Mouse (Mus musculus) midbrain, embryonic 15.5 days (tissue): ENCODE data around the gene Hoxc6. TPM values are rescaled to one million over a fixed set of nuclear protein-coding genes. Genes with fewer than 3 reads are reported as not detected.

Source experiments
- ATAC-seq: fragments of 200-750 bp; cut with Nextera tagmentation; replicated peaks from 2 replicates; pipeline ENCODE4 v1.8.0; 2017; ENCODE audit warnings: moderate TSS enrichment
- H3K27ac ChIP-seq: fragments of 300-500 bp; sonication (generic); 2 replicates; pipeline ENCODE4 v1.5.1; 2015; ENCODE audit warnings: mild to moderate bottlenecking, inconsistent platforms
- H3K27me3 ChIP-seq: fragments of 300-500 bp; sonication (generic); replicated peaks from 2 replicates; pipeline ENCODE4 v1.6.1; 2015; ENCODE audit warnings: inconsistent platforms
- H3K36me3 ChIP-seq: fragments of 300-500 bp; sonication (generic); replicated peaks from 2 replicates; pipeline ENCODE4 v1.6.1; 2015; ENCODE audit warnings: inconsistent platforms
- H3K4me1 ChIP-seq: fragments of 300-500 bp; sonication (generic); 2 replicates; pipeline ENCODE4 v1.6.1; 2015; ENCODE audit warnings: inconsistent platforms
- H3K4me2 ChIP-seq: fragments of 300-500 bp; sonication (generic); 2 replicates; pipeline ENCODE4 v1.6.1; 2015; ENCODE audit warnings: inconsistent platforms, mild to moderate bottlenecking, moderate library complexity
- H3K4me3 ChIP-seq: fragments of 300-500 bp; sonication (generic); 2 replicates; pipeline ENCODE4 v1.5.1; 2015; ENCODE audit warnings: mild to moderate bottlenecking, inconsistent platforms
- H3K9ac ChIP-seq: fragments of 300-500 bp; sonication (generic); 2 replicates; pipeline ENCODE4 v1.6.1; 2015; ENCODE audit warnings: mild to moderate bottlenecking, inconsistent platforms
- H3K9me3 ChIP-seq: fragments of 300-500 bp; sonication (generic); 2 replicates; pipeline ENCODE4 v1.6.1; 2016; ENCODE audit warnings: inconsistent platforms
- WGBS: fragments of 180-500 bp; shearing (Covaris S2); methylation state at CpG from one replicate; pipeline ENCODE4 v1.1.7; 2015; ENCODE audit warnings: mixed read lengths; 5-methylcytosine and 5-hydroxymethylcytosine counted together
- polyA plus RNA-seq: library from polyadenylated mRNA; unstranded; fragments of >200 nt; fragmentation: Nextera tagmentation; extraction: Ambion mirVana; gene quantifications from 2 replicates; pipeline ENCODE4 v1.2.1, GENCODE M21; 2015

Hoxc6 gene
- polyA plus RNA-seq, 1 experiment from 2014 or later = not detected

- no peak overlapping the region for H3K27ac ChIP-seq
- H3K4me3 ChIP-seq = peak overlapping the region; percentile 33
- peaks cover 11% of the 10 kb centered on the region for H3K4me1 ChIP-seq
- H3K27me3 ChIP-seq = peaks cover 95% of the 10 kb centered on the region
- peak overlapping the region; percentile 50 for H3K4me2 ChIP-seq
- H3K36me3 ChIP-seq = no peaks in the 10 kb centered on the region
- WGBS = under 1% methylated on average over 33 of the region's 33 CpGs
- 0 out of 2 replicates have a peak, but pooled peaks have one; percentile 24 for ATAC-seq
- H3K9ac ChIP-seq = no peak overlapping the region
- no peaks in the 10 kb centered on the region for H3K9me3 ChIP-seq
These were observed 1.2 kb downstream of the Hoxc6 start for GRCm38 (mm10) chr15:102999183-102999831.

- no peak overlapping the region for H3K4me2 ChIP-seq
- WGBS = 2% methylated on average over 11 of the region's 11 CpGs
- H3K27me3 ChIP-seq = peaks cover 96% of the 10 kb centered on the region
- no peaks in the 10 kb centered on the region for H3K9me3 ChIP-seq
- H3K4me3 ChIP-seq = no peak overlapping the region
- ATAC-seq = no peak
- H3K9ac ChIP-seq = no peak overlapping the region
- H3K27ac ChIP-seq = no peak overlapping the region
- H3K36me3 ChIP-seq = no peaks in the 10 kb centered on the region
- peaks cover 11% of the 10 kb centered on the region for H3K4me1 ChIP-seq
These were observed 1.9 kb downstream of the Hoxc6 start for GRCm38 (mm10) chr15:102999955-103000354.

- Histone ChIP-seq H3K4me2 (no peak overlapping the region), H3K9me3 (no peaks in the 10 kb centered on the region), H3K27me3 (peaks cover 96% of the 10 kb centered on the region), H3K9ac (no peak overlapping the region), H3K4me3 (no peak overlapping the region), H3K27ac (no peak overlapping the region), H3K4me1 (peaks cover 11% of the 10 kb centered on the region), H3K36me3 (no peaks in the 10 kb centered on the region)
- ATAC-seq = no peak
- 3% methylated on average over 24 of the region's 24 CpGs for WGBS
These were observed 2.4 kb downstream of the Hoxc6 start for GRCm38 (mm10) chr15:103000501-103000901.

- H3K4me1 ChIP-seq = peaks cover 11% of the 10 kb centered on the region
- H3K4me2 ChIP-seq = no peak overlapping the region
- 12% methylated on average over 2 of the region's 2 CpGs for WGBS
- H3K9ac ChIP-seq = no peak overlapping the region
- no peaks in the 10 kb centered on the region for H3K36me3 ChIP-seq
- no peak overlapping the region for H3K4me3 ChIP-seq
- no peaks in the 10 kb centered on the region for H3K9me3 ChIP-seq
- no peak for ATAC-seq
- no peak overlapping the region for H3K27ac ChIP-seq
- H3K27me3 ChIP-seq = peaks cover 99% of the 10 kb centered on the region
These were observed 3.3 kb downstream of the Hoxc6 start for GRCm38 (mm10) chr15:103001370-103001769.

GRCm38 (mm10) chr15:103002156-103002555 lies 4.1 kb downstream of the Hoxc6 start:
- no peak overlapping the region for H3K4me2 ChIP-seq
- no peak overlapping the region for H3K27ac ChIP-seq
- no peak overlapping the region for H3K9ac ChIP-seq
- no peaks in the 10 kb centered on the region for H3K9me3 ChIP-seq
- WGBS = 5% methylated on average over 4 of the region's 4 CpGs
- peaks cover 100% of the 10 kb centered on the region for H3K27me3 ChIP-seq
- H3K36me3 ChIP-seq = no peaks in the 10 kb centered on the region
- ATAC-seq = no peak
- H3K4me3 ChIP-seq = no peak overlapping the region
- peaks cover 11% of the 10 kb centered on the region for H3K4me1 ChIP-seq

- Histone ChIP-seq H3K27me3 (peaks cover 100% of the 10 kb centered on the region), H3K27ac (no peak overlapping the region), H3K9ac (no peak overlapping the region), H3K4me1 (peaks cover 11% of the 10 kb centered on the region), H3K36me3 (no peaks in the 10 kb centered on the region), H3K9me3 (no peaks in the 10 kb centered on the region), H3K4me2 (no peak overlapping the region), H3K4me3 (no peak overlapping the region)
- 4% methylated on average over 13 of the region's 13 CpGs for WGBS
- no peak for ATAC-seq
These were observed 4.9 kb downstream of the Hoxc6 start for GRCm38 (mm10) chr15:103002821-103003448.

- Histone ChIP-seq H3K36me3 (no peaks in the 10 kb centered on the region), H3K4me2 (no peak overlapping the region), H3K4me3 (no peak overlapping the region), H3K27ac (no peak overlapping the region), H3K9me3 (no peaks in the 10 kb centered on the region), H3K27me3 (peaks cover 100% of the 10 kb centered on the region), H3K9ac (no peak overlapping the region), H3K4me1 (no peaks in the 10 kb centered on the region)
- under 1% methylated on average over 17 of the region's 17 CpGs for WGBS
- no peak for ATAC-seq
These were observed 7.3 kb downstream of the Hoxc6 start for GRCm38 (mm10) chr15:103005308-103005707.

GRCm38 (mm10) chr15:103005797-103006196 lies 7.7 kb downstream of the Hoxc6 start:
- H3K4me1 ChIP-seq = no peaks in the 10 kb centered on the region
- H3K9ac ChIP-seq = no peak overlapping the region
- no peaks in the 10 kb centered on the region for H3K9me3 ChIP-seq
- H3K36me3 ChIP-seq = no peaks in the 10 kb centered on the region
- H3K27me3 ChIP-seq = peaks cover 100% of the 10 kb centered on the region
- WGBS = 2% methylated on average over 5 of the region's 5 CpGs
- ATAC-seq = no peak
- no peak overlapping the region for H3K4me3 ChIP-seq
- H3K4me2 ChIP-seq = no peak overlapping the region
- H3K27ac ChIP-seq = no peak overlapping the region

GRCm38 (mm10) chr15:103006326-103006725 lies 8.3 kb downstream of the Hoxc6 start:
- Histone ChIP-seq H3K4me1 (no peaks in the 10 kb centered on the region), H3K4me3 (no peak overlapping the region), H3K9ac (no peak overlapping the region), H3K9me3 (no peaks in the 10 kb centered on the region), H3K27me3 (peaks cover 100% of the 10 kb centered on the region), H3K27ac (no peak overlapping the region), H3K4me2 (no peak overlapping the region), H3K36me3 (no peaks in the 10 kb centered on the region)
- ATAC-seq = no peak
- 15% methylated on average over 1 of the region's 1 CpGs for WGBS

GRCm38 (mm10) chr15:103009265-103010111 lies 11.4 kb downstream of the Hoxc6 start:
- H3K27me3 ChIP-seq = peaks cover 98% of the 10 kb centered on the region
- H3K4me1 ChIP-seq = peaks cover 7% of the 10 kb centered on the region; the same call in 1 of the 2 replicates
- H3K9me3 ChIP-seq = no peaks in the 10 kb centered on the region
- H3K9ac ChIP-seq = no peak overlapping the region
- no peak overlapping the region for H3K27ac ChIP-seq
- no peak for ATAC-seq
- no peak overlapping the region for H3K4me3 ChIP-seq
- H3K36me3 ChIP-seq = no peaks in the 10 kb centered on the region
- WGBS = 1% methylated on average over 27 of the region's 27 CpGs
- no peak overlapping the region for H3K4me2 ChIP-seq

- no peak for ATAC-seq
- H3K4me1 ChIP-seq = peaks cover 7% of the 10 kb centered on the region; the same call in 1 of the 2 replicates
- no peak overlapping the region for H3K4me2 ChIP-seq
- peaks cover 98% of the 10 kb centered on the region for H3K27me3 ChIP-seq
- no peak overlapping the region for H3K9ac ChIP-seq
- WGBS = under 1% methylated on average over 31 of the region's 31 CpGs
- H3K9me3 ChIP-seq = no peaks in the 10 kb centered on the region
- no peaks in the 10 kb centered on the region for H3K36me3 ChIP-seq
- no peak overlapping the region for H3K27ac ChIP-seq
- H3K4me3 ChIP-seq = no peak overlapping the region
These were observed 12.2 kb downstream of the Hoxc6 start for GRCm38 (mm10) chr15:103010112-103010846.
